Mouse (Mus musculus): ENCODE results near the gene Plcb2.
A peak's percentile ranks its signal among the peaks of the same experiment; 100 is the strongest.

The Plcb2 gene

DNA sequence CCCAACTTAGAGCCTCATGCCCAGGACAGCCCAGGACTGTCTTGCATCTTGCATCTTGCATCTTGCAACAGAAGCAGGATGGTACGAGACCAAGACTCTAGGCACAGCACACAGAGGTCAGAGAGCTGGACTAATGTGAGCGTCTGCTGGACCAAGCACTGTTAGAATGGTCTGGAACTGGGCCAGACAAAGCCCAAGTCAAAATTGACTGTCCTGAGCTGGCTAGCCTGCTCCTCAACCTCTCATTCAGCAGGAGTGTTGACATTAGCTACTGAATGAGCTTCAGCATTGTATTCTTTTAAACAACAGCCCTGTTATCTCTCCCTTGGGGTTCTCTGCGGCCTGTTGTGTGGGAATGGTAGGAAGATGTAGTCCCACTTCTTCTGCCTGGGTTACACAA lies 48.7 kb downstream of the Plcb2 start:
- Histone ChIP-seq H3K4me1 (replicated peaks; ENCODE audit: low read depth, low read length) (peaks cover 38% of the 10 kb centered on the region), H3K27me3 (ENCODE audit: insufficient read depth, low read length) (peaks cover 58% of the 10 kb centered on the region), H3K4me3 (replicated peaks; ENCODE audit: low read length) (no peak overlapping the region), H3K9me3 (ENCODE audit: low read length) (no peaks in the 10 kb centered on the region; the same call in 1 of the 2 replicates), H3K36me3 (ENCODE audit: insufficient read depth, low read length) (0 out of 2 replicates have a peak, but pooled peaks cover 4% of the 10 kb centered on the region)
- TF ChIP-seq NANOG (IDR thresholded peaks at IDR 0.05; ENCODE audit: borderline replicate concordance, low read length), result no peak
- no peak for TF ChIP-seq CTCF (conservative IDR thresholded peaks at IDR 0.05; ENCODE audit: low read length)

- H3K36me3 ChIP-seq (ENCODE audit: insufficient read depth, low read length), result 0 out of 2 replicates have a peak, but pooled peaks cover 4% of the 10 kb centered on the region
- no peak for TF ChIP-seq POU5F1 (IDR thresholded peaks at IDR 0.05; ENCODE audit: borderline replicate concordance, low read length)
- no peak for TF ChIP-seq CTCF (conservative IDR thresholded peaks at IDR 0.05; ENCODE audit: low read length)
- TF ChIP-seq NANOG (IDR thresholded peaks at IDR 0.05; ENCODE audit: borderline replicate concordance, low read length), result no peak
- peak overlapping the region; percentile 83 for H3K4me3 ChIP-seq (replicated peaks; ENCODE audit: low read length)
- peaks cover 58% of the 10 kb centered on the region for H3K27me3 ChIP-seq (ENCODE audit: insufficient read depth, low read length)
- H3K4me1 ChIP-seq (replicated peaks; ENCODE audit: low read depth, low read length), result peaks cover 53% of the 10 kb centered on the region
- no peaks in the 10 kb centered on the region; the same call in 1 of the 2 replicates for H3K9me3 ChIP-seq (ENCODE audit: low read length)
Observed at GRCm38 (mm10) chr2:118677817-118678216, 50.4 kb downstream of the Plcb2 start.

DNA sequence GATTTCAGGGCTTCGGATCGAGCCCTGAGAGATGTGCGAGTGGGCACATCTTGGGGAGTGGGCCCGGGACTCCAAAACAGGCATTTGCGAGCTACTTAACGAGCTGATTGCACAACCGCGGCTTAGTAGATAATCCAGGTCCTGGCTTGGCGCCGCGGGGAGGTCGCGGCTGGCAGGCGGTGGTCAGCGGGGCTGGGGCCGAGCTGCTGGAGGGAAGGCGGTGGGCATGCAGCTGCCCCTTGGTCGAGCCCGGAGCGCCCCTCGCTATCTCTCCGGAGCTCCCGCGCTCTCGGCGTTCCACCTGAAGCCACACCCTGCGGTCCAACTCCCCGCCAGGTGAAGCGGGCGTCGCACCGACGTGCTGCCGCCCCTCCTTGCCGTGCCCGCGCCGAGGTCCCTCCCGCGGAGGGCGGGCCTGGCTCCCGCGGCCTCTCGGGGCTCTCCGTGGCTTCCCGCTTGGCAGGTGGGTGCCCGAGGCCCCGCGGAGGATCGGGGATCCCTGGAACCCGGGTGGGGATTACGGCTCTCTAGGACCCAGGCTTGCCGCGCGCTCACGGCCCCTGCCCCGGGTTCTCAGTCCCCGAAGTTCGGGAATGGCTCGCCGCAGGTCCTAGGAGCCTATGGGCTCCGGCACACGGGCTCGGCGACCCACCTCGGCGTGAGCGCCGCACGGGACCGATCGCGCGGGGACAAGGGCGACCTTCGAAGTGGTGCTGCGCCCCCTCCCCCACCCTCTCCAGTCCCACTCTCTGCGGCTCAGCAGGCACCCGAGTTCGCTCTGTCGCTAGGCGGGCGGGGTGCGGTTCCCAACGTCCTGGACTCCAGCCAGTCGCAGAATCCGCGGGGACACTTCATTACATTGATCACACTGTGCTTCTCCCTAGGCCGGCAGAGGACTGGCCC lies 51.1 kb downstream of the Plcb2 start:
- Histone ChIP-seq H3K36me3 (ENCODE audit: insufficient read depth, low read length) (0 out of 2 replicates have a peak, but pooled peaks cover 4% of the 10 kb centered on the region), H3K4me3 (replicated peaks; ENCODE audit: low read length) (peak overlapping the region; percentile 83), H3K4me1 (replicated peaks; ENCODE audit: low read depth, low read length) (peaks cover 53% of the 10 kb centered on the region), H3K9me3 (ENCODE audit: low read length) (no peaks in the 10 kb centered on the region; the same call in 1 of the 2 replicates), H3K27me3 (ENCODE audit: insufficient read depth, low read length) (peaks cover 58% of the 10 kb centered on the region)
- no peak for TF ChIP-seq NANOG (IDR thresholded peaks at IDR 0.05; ENCODE audit: borderline replicate concordance, low read length)
- no peak for TF ChIP-seq CTCF (conservative IDR thresholded peaks at IDR 0.05; ENCODE audit: low read length)

DNA sequence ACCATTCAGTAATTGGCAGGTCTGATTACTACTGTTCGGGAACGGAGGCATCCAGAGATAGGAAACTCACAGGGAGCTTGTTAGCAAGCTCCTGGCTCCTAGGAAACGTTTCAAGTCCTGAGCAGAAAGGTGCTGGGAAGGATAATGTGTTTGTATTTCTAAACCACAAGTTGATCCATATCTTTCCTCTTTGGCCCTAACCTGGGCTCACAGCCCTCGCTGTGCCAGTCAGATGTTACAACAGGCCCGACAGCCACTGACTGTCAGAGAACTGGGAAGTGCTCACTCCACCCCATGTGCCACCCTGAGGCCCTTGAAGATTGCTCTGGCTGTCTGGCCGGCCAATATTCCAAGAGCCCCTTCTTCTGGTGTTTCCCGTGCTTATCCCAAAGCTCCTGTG lies 53.7 kb downstream of the Plcb2 start:
- TF ChIP-seq CTCF (conservative IDR thresholded peaks at IDR 0.05; ENCODE audit: low read length) (no peak), NANOG (IDR thresholded peaks at IDR 0.05; ENCODE audit: borderline replicate concordance, low read length) (no peak), POU5F1 (IDR thresholded peaks at IDR 0.05; ENCODE audit: borderline replicate concordance, low read length) (no peak)

GRCm38 (mm10) chr2:118673686-118674465 lies 54.4 kb downstream of the Plcb2 start:
- H3K4me3 ChIP-seq (replicated peaks; ENCODE audit: low read length), result peak overlapping the region; percentile 56
- H3K4me1 ChIP-seq (replicated peaks; ENCODE audit: low read depth, low read length), result peaks cover 67% of the 10 kb centered on the region
- no peaks in the 10 kb centered on the region for H3K36me3 ChIP-seq (ENCODE audit: insufficient read depth, low read length)
- no peak for TF ChIP-seq NANOG (IDR thresholded peaks at IDR 0.05; ENCODE audit: borderline replicate concordance, low read length)
- TF ChIP-seq POU5F1 (IDR thresholded peaks at IDR 0.05; ENCODE audit: borderline replicate concordance, low read length), result no peak; the same call in 1 of the 2 replicates
- no peak for TF ChIP-seq CTCF (conservative IDR thresholded peaks at IDR 0.05; ENCODE audit: low read length)
- H3K9me3 ChIP-seq (ENCODE audit: low read length), result no peaks in the 10 kb centered on the region; the same call in 1 of the 2 replicates
- H3K27me3 ChIP-seq (ENCODE audit: insufficient read depth, low read length), result peaks cover 41% of the 10 kb centered on the region

More for the DNA sequence above, 53.7 kb downstream of the Plcb2 start:
- peaks cover 48% of the 10 kb centered on the region for H3K27me3 ChIP-seq (ENCODE audit: insufficient read depth, low read length)
- no peaks in the 10 kb centered on the region for H3K36me3 ChIP-seq (ENCODE audit: insufficient read depth, low read length)
- H3K9me3 ChIP-seq (ENCODE audit: low read length), result no peaks in the 10 kb centered on the region; the same call in 1 of the 2 replicates
- peaks cover 62% of the 10 kb centered on the region for H3K4me1 ChIP-seq (replicated peaks; ENCODE audit: low read depth, low read length)
- H3K4me3 ChIP-seq (replicated peaks; ENCODE audit: low read length), result peak overlapping the region; percentile 56

DNA sequence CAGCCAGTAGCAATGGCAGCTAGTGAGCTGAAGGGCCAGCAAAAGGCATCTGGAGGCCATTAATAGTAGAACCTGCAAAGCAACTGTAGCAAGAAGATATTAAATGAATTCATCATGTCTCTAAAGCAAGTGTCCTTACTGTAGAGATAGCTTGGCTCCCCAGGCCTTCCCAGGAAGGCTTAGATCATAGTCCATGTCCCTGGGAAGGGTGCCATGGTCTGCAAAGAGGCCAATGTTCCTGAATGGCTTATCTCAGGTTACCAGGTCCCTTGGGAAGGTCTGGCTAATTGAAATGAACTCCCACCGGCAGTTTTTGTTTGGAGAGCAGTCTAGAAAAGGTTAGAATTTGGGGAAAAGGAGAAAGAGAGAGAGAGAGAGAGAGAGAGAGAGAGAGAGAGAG lies 56.5 kb downstream of the Plcb2 start:
- Histone ChIP-seq H3K4me1 (replicated peaks; ENCODE audit: low read depth, low read length) (peaks cover 68% of the 10 kb centered on the region), H3K27me3 (ENCODE audit: insufficient read depth, low read length) (peaks cover 20% of the 10 kb centered on the region), H3K4me3 (replicated peaks; ENCODE audit: low read length) (no peak overlapping the region), H3K9me3 (ENCODE audit: low read length) (no peaks in the 10 kb centered on the region), H3K36me3 (ENCODE audit: insufficient read depth, low read length) (no peaks in the 10 kb centered on the region)
- TF ChIP-seq CTCF (conservative IDR thresholded peaks at IDR 0.05; ENCODE audit: low read length) (no peak), NANOG (IDR thresholded peaks at IDR 0.05; ENCODE audit: borderline replicate concordance, low read length) (no peak), POU5F1 (IDR thresholded peaks at IDR 0.05; ENCODE audit: borderline replicate concordance, low read length) (no peak)

- TF ChIP-seq CTCF (conservative IDR thresholded peaks at IDR 0.05; ENCODE audit: low read length), result no peak
- no peak for TF ChIP-seq POU5F1 (IDR thresholded peaks at IDR 0.05; ENCODE audit: borderline replicate concordance, low read length)
- TF ChIP-seq NANOG (IDR thresholded peaks at IDR 0.05; ENCODE audit: borderline replicate concordance, low read length), result no peak
- Histone ChIP-seq H3K4me3 (replicated peaks; ENCODE audit: low read length) (no peak overlapping the region), H3K27me3 (ENCODE audit: insufficient read depth, low read length) (peaks cover 12% of the 10 kb centered on the region), H3K4me1 (replicated peaks; ENCODE audit: low read depth, low read length) (peaks cover 66% of the 10 kb centered on the region), H3K9me3 (ENCODE audit: low read length) (no peaks in the 10 kb centered on the region), H3K36me3 (ENCODE audit: insufficient read depth, low read length) (no peaks in the 10 kb centered on the region)
Observed at GRCm38 (mm10) chr2:118669785-118670184, 58.5 kb downstream of the Plcb2 start.

DNA sequence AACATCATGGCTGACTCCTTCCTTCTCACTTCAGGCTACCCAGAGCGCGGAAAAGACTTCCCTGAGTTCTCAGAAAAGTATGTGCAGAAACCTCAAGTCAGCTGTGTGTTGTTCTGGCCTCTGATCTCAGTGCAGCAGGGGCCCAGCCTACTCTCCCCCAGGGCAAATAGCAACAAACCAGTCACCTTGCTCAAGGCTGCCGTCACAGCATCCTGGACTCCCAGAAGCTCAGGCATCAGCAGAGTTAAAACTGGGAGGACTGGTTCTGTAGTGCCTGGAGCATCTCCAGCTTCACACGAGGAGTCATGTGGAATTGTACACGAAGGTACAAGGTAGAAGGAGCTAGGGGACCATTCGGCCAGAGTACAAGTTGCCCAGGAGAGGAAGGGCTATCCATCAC lies 59.0 kb downstream of the Plcb2 start:
- Histone ChIP-seq H3K4me1 (replicated peaks; ENCODE audit: low read depth, low read length) (peaks cover 65% of the 10 kb centered on the region), H3K36me3 (ENCODE audit: insufficient read depth, low read length) (no peaks in the 10 kb centered on the region), H3K27me3 (ENCODE audit: insufficient read depth, low read length) (peaks cover 12% of the 10 kb centered on the region; the same call in 1 of the 2 replicates), H3K4me3 (replicated peaks; ENCODE audit: low read length) (no peak overlapping the region), H3K9me3 (ENCODE audit: low read length) (no peaks in the 10 kb centered on the region)
- TF ChIP-seq POU5F1 (IDR thresholded peaks at IDR 0.05; ENCODE audit: borderline replicate concordance, low read length) (no peak), CTCF (conservative IDR thresholded peaks at IDR 0.05; ENCODE audit: low read length) (no peak)
